Mouse (Mus musculus) hindbrain, embryonic 16.5 days (tissue): ENCODE measurements at regions not wholly inside any gene's neighbourhood (a gene's known extent, or its start where the extent isn't known, plus 50 kb on each side); places are given as distances from the start of the nearest gene placed in this dataset.

Source experiments
- ATAC-seq: fragments of 200-750 bp; cut with Nextera tagmentation; 2 replicates; pipeline ENCODE4 v1.8.0; 2017; ENCODE audit warnings: moderate TSS enrichment, moderate library complexity
- H3K27ac ChIP-seq: fragments of 300-500 bp; sonication (generic); 2 replicates; pipeline ENCODE4 v1.5.1; 2014; ENCODE audit warnings: low read depth, mild to moderate bottlenecking, control low read depth, low read length, moderate library complexity
- H3K27me3 ChIP-seq: fragments of 300-500 bp; sonication (generic); replicated peaks from 2 replicates; pipeline ENCODE4 v1.6.1; 2014; ENCODE audit warnings: low read length; ENCODE audit not compliant: control insufficient read depth, insufficient read depth
- H3K36me3 ChIP-seq: fragments of 300-500 bp; sonication (generic); 2 replicates; pipeline ENCODE4 v1.6.1; 2014; ENCODE audit warnings: mild to moderate bottlenecking, low read length, moderate library complexity, mixed read lengths; ENCODE audit not compliant: control insufficient read depth, insufficient read depth
- H3K4me1 ChIP-seq: fragments of 300-500 bp; sonication (generic); 2 replicates; pipeline ENCODE4 v1.6.1; 2014; ENCODE audit warnings: low read depth, low read length; ENCODE audit not compliant: control insufficient read depth, insufficient read depth
- H3K4me2 ChIP-seq: fragments of 300-500 bp; sonication (generic); 2 replicates; pipeline ENCODE4 v1.6.1; 2014; ENCODE audit warnings: mild to moderate bottlenecking, low read length, control low read depth, moderate library complexity
- H3K4me3 ChIP-seq: fragments of 300-500 bp; sonication (generic); 2 replicates; pipeline ENCODE4 v1.5.1; 2014; ENCODE audit warnings: mild to moderate bottlenecking, low read length, control low read depth, moderate library complexity
- H3K9ac ChIP-seq: fragments of 300-500 bp; sonication (generic); 2 replicates; pipeline ENCODE4 v1.6.1; 2014; ENCODE audit warnings: low read depth, mild to moderate bottlenecking, control low read depth, low read length, moderate library complexity
- H3K9me3 ChIP-seq: fragments of 300-500 bp; sonication (generic); 2 replicates; pipeline ENCODE4 v1.6.1; 2014; ENCODE audit warnings: mild to moderate bottlenecking, low read length, moderate library complexity; ENCODE audit not compliant: control insufficient read depth
- WGBS: fragments of 180-500 bp; shearing (Covaris S2); extraction: QIAGEN DNeasy Blood & Tissue Kit; methylation state at CpG from one replicate; pipeline ENCODE4 v1.1.7; 2014; 5-methylcytosine and 5-hydroxymethylcytosine counted together

DNA sequence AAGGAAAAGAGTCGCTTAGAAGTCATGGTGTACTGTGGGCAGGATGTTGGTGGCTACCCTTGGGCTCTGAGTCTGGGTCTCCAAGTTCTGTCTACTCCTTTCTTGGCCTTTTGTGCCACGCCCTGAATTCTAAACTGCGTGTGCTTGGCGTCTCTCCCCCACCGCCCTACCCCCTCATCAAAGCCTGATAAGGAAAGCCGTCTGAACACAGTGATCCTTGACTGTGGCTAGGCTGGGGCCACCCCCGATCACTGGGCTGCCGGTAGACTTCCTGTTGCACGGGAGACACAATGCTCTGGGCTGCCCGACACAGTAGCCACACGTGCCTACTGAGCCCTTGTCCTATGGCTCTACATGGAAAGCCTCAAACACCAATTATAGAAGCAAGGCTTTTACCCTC, 67.1 kb upstream of the Calm2 start:
- no peak overlapping the region for H3K4me3 ChIP-seq
- no peaks in the 10 kb centered on the region for H3K27me3 ChIP-seq
- no peak overlapping the region for H3K27ac ChIP-seq
- H3K9ac ChIP-seq, result no peak overlapping the region
- H3K4me1 ChIP-seq, result no peaks in the 10 kb centered on the region
- no peak for ATAC-seq
- 73% methylated on average over 11 of the region's 11 CpGs for WGBS
- no peaks in the 10 kb centered on the region for H3K9me3 ChIP-seq
- no peaks in the 10 kb centered on the region for H3K36me3 ChIP-seq
- H3K4me2 ChIP-seq, result no peak overlapping the region

GRCm38 (mm10) chr17:87514366-87515126, 67.8 kb upstream of the Calm2 start:
- WGBS, result 75% methylated on average over 6 of the region's 6 CpGs
- ATAC-seq, result no peak
- Histone ChIP-seq H3K4me3 (no peak overlapping the region), H3K27ac (no peak overlapping the region), H3K4me1 (no peaks in the 10 kb centered on the region), H3K9me3 (no peaks in the 10 kb centered on the region), H3K4me2 (no peak overlapping the region), H3K36me3 (no peaks in the 10 kb centered on the region), H3K27me3 (no peaks in the 10 kb centered on the region), H3K9ac (no peak overlapping the region)

- 62% methylated on average over 9 of the region's 9 CpGs for WGBS
- Histone ChIP-seq H3K4me3 (no peak overlapping the region), H3K27ac (no peak overlapping the region), H3K4me2 (no peak overlapping the region), H3K9me3 (no peaks in the 10 kb centered on the region), H3K4me1 (peaks cover 11% of the 10 kb centered on the region), H3K36me3 (no peaks in the 10 kb centered on the region), H3K27me3 (no peaks in the 10 kb centered on the region), H3K9ac (no peak overlapping the region)
- no peak for ATAC-seq
Measured at GRCm38 (mm10) chr17:87517258-87517657, 70.5 kb upstream of the Calm2 start.

- H3K36me3 ChIP-seq, result no peaks in the 10 kb centered on the region
- no peaks in the 10 kb centered on the region for H3K9me3 ChIP-seq
- no peak overlapping the region for H3K4me2 ChIP-seq
- no peak overlapping the region for H3K9ac ChIP-seq
- no peak overlapping the region for H3K27ac ChIP-seq
- WGBS, result 82% methylated on average over 9 of the region's 9 CpGs
- H3K4me3 ChIP-seq, result no peak overlapping the region
- no peaks in the 10 kb centered on the region for H3K27me3 ChIP-seq
- H3K4me1 ChIP-seq, result peaks cover 19% of the 10 kb centered on the region
- no peak for ATAC-seq
Measured at GRCm38 (mm10) chr17:87519454-87519853, 72.7 kb upstream of the Calm2 start.

GRCm38 (mm10) chr17:87520841-87521240, 74.1 kb upstream of the Calm2 start:
- ATAC-seq, result no peak
- Histone ChIP-seq H3K27me3 (no peaks in the 10 kb centered on the region), H3K27ac (no peak overlapping the region), H3K9ac (no peak overlapping the region), H3K4me2 (no peak overlapping the region), H3K4me3 (no peak overlapping the region), H3K4me1 (peaks cover 19% of the 10 kb centered on the region), H3K9me3 (no peaks in the 10 kb centered on the region), H3K36me3 (no peaks in the 10 kb centered on the region)
- WGBS, result 79% methylated on average over 5 of the region's 5 CpGs

DNA sequence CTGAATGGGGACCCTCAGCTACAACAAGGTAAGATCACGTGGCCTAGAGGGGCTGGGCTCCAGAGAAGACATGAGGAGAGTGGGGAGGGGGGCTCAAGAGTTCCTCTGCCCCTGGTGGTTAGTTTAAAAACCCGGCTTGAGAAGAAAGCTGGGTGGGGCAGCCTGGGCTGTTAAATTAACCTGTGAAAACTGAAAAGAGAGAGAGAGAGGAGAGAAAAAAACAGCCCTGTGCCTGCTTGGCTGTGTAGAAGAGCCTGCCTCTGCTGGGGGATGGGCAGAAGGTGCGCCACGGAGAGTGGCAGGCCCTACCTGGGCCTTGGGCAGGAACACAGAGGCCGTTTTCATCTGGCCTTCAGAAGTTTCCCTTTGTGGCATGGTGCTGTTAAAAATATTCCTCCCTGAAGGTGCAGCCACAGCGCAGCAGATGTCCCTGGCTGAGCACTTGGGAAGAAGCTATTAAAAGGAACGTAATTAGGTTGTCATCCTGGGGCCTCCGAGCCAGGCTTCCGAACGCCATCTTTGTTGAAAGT, 75.0 kb upstream of the Calm2 start:
- H3K4me1 ChIP-seq, result peaks cover 19% of the 10 kb centered on the region
- H3K27me3 ChIP-seq, result no peaks in the 10 kb centered on the region
- H3K9ac ChIP-seq, result no peak overlapping the region
- no peak overlapping the region for H3K4me2 ChIP-seq
- H3K27ac ChIP-seq, result peak overlapping the region; percentile 71
- peak; percentile 61 for ATAC-seq
- H3K9me3 ChIP-seq, result no peaks in the 10 kb centered on the region
- H3K4me3 ChIP-seq, result no peak overlapping the region
- no peaks in the 10 kb centered on the region for H3K36me3 ChIP-seq
- 28% methylated on average over 10 of the region's 10 CpGs for WGBS

- peak; percentile 63 for ATAC-seq
- H3K27me3 ChIP-seq, result no peaks in the 10 kb centered on the region
- no peak overlapping the region for H3K4me3 ChIP-seq
- H3K9me3 ChIP-seq, result no peaks in the 10 kb centered on the region
- 13% methylated on average over 8 of the region's 8 CpGs for WGBS
- H3K4me1 ChIP-seq, result peaks cover 19% of the 10 kb centered on the region
- H3K9ac ChIP-seq, result peak overlapping the region; percentile 7; the same call in 1 of the 2 replicates
- H3K27ac ChIP-seq, result peak overlapping the region; percentile 71
- H3K4me2 ChIP-seq, result no peak overlapping the region
- no peaks in the 10 kb centered on the region for H3K36me3 ChIP-seq
Measured at GRCm38 (mm10) chr17:87522500-87523091, 75.9 kb upstream of the Calm2 start.

- Histone ChIP-seq H3K4me2 (no peak overlapping the region), H3K36me3 (no peaks in the 10 kb centered on the region), H3K4me1 (peaks cover 19% of the 10 kb centered on the region), H3K9ac (no peak overlapping the region), H3K27me3 (no peaks in the 10 kb centered on the region), H3K4me3 (no peak overlapping the region), H3K9me3 (no peaks in the 10 kb centered on the region), H3K27ac (no peak overlapping the region)
- no peak for ATAC-seq
- 46% methylated on average over 10 of the region's 10 CpGs for WGBS
Measured at GRCm38 (mm10) chr17:87523643-87524042, 76.9 kb upstream of the Calm2 start.

DNA sequence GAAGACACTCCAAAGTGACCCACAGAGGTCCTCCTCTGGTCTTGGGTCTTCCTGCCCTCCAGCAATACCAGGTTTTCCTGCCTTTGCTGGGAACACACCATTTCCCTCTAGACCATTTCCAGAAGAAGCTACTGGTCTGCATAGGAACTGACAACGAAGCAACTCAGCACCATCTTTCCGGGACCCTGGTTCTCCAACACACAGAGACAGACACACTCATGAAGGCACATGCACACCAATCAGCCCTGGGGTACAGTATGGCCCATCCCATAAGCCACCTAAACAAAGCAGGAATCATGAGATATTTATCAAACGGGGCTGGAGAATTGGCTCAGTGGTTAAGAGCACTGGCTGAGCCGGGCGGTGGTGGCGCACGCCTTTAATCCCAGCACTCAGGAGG, 80.4 kb upstream of the Calm2 start:
- Histone ChIP-seq H3K27ac (no peak overlapping the region), H3K4me3 (no peak overlapping the region), H3K4me1 (peaks cover 22% of the 10 kb centered on the region), H3K27me3 (no peaks in the 10 kb centered on the region), H3K36me3 (no peaks in the 10 kb centered on the region), H3K9ac (no peak overlapping the region), H3K9me3 (no peaks in the 10 kb centered on the region), H3K4me2 (no peak overlapping the region)
- no peak for ATAC-seq
- WGBS, result 95% methylated on average over 7 of the region's 7 CpGs
